Mouse (Mus musculus): ENCODE data around the gene Ccdc88a. TPM values are rescaled to one million over a fixed set of nuclear protein-coding genes. Genes with fewer than 3 reads are reported as not detected.
A peak's percentile ranks its signal among the peaks of the same experiment; 100 is the strongest.
"Not testable (repeated sequence)": the region's sequence is repeated elsewhere in the genome, so short reads cannot be mapped to it uniquely, and the experiment has no call there.

Gene Ccdc88a
- polyA plus RNA-seq, 1 experiment from 2014 or later: 64.8 TPM

DNA sequence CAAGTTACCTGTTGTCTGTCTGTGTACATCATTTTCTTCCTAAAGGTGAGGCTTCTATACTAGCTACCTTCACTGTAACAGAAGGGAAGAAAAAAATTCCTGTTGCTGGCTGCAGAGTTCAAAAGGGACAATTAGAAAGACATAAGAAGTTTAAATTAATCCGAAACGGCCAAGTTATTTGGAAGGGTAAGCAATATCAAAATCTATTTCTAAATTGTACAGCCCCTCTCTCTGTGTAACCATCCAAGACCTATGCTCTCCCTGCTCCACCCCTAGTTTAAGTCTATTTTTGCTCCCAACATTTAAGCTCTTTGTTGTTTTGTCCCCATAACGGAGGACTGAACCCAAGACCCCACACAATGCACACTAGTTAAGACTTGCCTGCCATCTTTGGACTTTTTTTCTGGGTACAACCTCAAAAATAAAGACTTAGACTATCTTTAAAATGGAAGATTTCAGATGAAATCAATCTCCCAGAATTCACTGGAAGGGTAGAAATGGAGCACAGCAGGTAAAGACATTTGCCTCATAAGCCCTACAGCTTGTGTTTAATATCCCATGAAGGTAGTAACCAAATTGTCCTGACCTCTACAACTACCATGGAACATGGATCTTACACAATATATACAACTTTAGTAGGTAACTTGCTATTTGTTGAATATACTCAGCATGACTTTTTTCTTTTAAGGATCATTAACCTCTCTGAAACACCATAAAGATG is 170.9 kb downstream of the Ccdc88a start:
- no peak overlapping the region for H3K27ac ChIP-seq
- H3K9me3 ChIP-seq: no peaks in the 10 kb centered on the region
- no peaks in the 10 kb centered on the region for H3K27me3 ChIP-seq
- H3K36me3 ChIP-seq: peaks cover 32% of the 10 kb centered on the region
- no peak for ATAC-seq (ENCODE audit: insufficient number of reproducible peaks, insufficient read depth, low FRiP score, low TSS enrichment)
- peaks cover 8% of the 10 kb centered on the region; the same call in 1 of the 2 replicates for H3K4me1 ChIP-seq
- no peak overlapping the region for H3K4me3 ChIP-seq
- H3K4me2 ChIP-seq (replicated peaks): no peak overlapping the region
- H3K9ac ChIP-seq: no peak overlapping the region
- WGBS: 85% methylated on average over 3 of the region's 3 CpGs

DNA sequence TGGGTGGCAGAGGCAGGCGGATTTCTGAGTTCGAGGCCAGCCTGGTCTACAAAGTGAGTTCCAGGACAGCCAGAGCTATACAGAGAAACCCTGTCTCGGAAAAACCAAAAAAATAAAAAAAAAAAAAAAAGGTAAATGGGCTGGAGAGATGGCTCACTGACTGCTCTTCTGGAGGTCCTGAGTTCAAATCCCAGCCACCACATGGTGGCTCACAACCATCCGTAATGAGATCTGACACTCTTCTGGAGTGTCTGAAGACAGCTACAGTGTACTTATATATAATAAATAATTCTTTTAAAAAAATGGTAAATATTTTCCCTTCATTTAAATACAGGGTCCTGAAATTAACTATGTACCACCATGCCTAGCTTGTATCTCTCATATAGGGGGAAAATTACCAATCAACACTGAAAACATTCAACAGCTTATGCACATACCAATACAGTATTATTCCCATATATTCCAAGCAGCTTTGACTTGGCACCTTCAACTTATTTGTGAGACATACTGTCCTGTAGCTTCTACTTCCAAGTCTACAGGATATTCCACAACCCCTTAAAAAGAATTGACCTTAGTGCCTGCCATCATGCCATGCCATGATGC is 171.8 kb downstream of the Ccdc88a start:
- 83% methylated on average over 4 of the region's 4 CpGs for WGBS
- peaks cover 30% of the 10 kb centered on the region for H3K36me3 ChIP-seq

DNA sequence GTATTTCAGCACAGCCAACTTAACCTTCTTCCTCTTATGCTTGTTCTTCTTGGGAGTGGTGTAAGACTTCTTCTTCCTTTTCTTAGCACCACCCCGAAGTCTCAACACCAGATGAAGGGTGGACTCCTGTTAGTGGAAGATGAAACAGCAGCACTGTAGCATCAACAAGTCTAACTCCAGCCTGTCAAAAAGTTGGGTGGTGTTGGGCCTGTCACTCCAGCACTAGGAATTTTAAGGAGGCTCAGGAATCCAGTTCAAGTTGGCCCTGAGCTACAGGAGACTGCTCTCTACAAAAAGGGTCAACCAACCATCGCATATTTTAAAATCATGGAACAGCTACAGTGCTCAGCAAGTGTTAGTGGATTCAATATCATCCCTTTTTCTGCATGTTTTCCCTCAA is 172.8 kb downstream of the Ccdc88a start:
- Histone ChIP-seq H3K4me3 (peak overlapping the region; percentile 80), H3K36me3 (peaks cover 30% of the 10 kb centered on the region), H3K9ac (peak overlapping the region; percentile 93), H3K4me2 (replicated peaks) (peak overlapping the region; percentile 60)
- H3K27ac ChIP-seq; H3K27me3 ChIP-seq; H3K4me1 ChIP-seq; H3K9me3 ChIP-seq; ATAC-seq (ENCODE audit: insufficient number of reproducible peaks, insufficient read depth, low FRiP score, low TSS enrichment): not testable (repeated sequence)
- 96% methylated on average over 2 of the region's 2 CpGs for WGBS

More for the DNA sequence above, 171.8 kb downstream of the Ccdc88a start:
- not testable (repeated sequence) for H3K4me2 ChIP-seq (replicated peaks); H3K27me3 ChIP-seq; H3K4me1 ChIP-seq; H3K4me3 ChIP-seq; H3K9me3 ChIP-seq; ATAC-seq (ENCODE audit: insufficient number of reproducible peaks, insufficient read depth, low FRiP score, low TSS enrichment); H3K9ac ChIP-seq; H3K27ac ChIP-seq

DNA sequence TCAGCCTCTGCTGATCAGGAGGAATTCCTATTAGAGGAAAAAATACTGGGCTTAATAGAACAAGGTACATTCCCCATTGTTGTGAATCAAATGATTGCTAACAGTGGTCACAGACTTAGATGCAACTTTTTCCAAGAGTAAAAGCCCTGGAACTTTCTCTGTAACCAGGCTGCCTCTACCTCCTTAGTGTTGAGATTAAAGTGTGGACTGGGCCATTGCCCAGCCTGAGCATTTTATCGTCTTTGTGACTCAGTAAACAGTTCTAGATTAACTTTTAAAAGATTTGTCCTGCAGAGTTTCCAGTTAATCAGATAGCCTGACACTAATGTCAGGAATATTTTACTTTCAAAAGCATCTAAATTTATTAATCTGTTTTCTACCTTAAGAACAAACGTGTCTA is 173.3 kb downstream of the Ccdc88a start:
- Histone ChIP-seq H3K9me3 (no peaks in the 10 kb centered on the region), H3K36me3 (peaks cover 30% of the 10 kb centered on the region), H3K4me1 (peaks cover 8% of the 10 kb centered on the region; the same call in 1 of the 2 replicates), H3K4me2 (replicated peaks) (peak overlapping the region; percentile 60), H3K27ac (peak overlapping the region; percentile 50; the same call in 1 of the 2 replicates), H3K4me3 (peak overlapping the region; percentile 80), H3K9ac (peak overlapping the region; percentile 93), H3K27me3 (no peaks in the 10 kb centered on the region)
- ATAC-seq (ENCODE audit: insufficient number of reproducible peaks, insufficient read depth, low FRiP score, low TSS enrichment): no peak
- WGBS: 21% methylated on average over 2 of the region's 2 CpGs

DNA sequence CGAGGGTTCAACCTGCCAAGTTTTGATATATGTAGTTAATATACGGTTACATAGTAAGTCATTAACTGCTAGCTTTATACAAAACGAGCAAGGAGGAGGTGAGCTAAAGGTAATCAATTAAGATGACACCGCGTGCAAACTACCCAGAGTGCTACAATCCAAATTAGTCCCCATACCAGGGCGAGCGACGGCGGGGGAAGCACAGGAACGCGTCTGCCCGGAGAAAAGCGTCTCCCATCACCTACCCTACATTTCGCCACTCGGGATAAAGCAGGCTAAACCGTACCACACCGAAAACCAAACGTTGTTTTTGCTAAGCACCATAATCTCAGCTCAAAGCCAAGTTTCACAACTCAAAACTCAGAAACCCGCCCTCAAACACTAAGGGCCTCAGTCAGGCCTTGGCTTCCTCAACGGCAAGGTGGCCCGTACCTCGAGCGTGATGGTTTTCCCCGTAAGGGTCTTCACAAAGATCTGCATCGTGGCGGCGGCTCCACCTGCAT is 173.8 kb downstream of the Ccdc88a start:
- Histone ChIP-seq H3K9me3 (no peaks in the 10 kb centered on the region), H3K27ac (peak overlapping the region; percentile 83), H3K9ac (peak overlapping the region; percentile 93), H3K4me2 (replicated peaks) (peak overlapping the region; percentile 60), H3K27me3 (no peaks in the 10 kb centered on the region), H3K4me3 (peak overlapping the region; percentile 80), H3K4me1 (peaks cover 8% of the 10 kb centered on the region; the same call in 1 of the 2 replicates), H3K36me3 (peaks cover 28% of the 10 kb centered on the region)
- no peak for ATAC-seq (ENCODE audit: insufficient number of reproducible peaks, insufficient read depth, low FRiP score, low TSS enrichment)
- 1% methylated on average over 27 of the region's 27 CpGs for WGBS

DNA sequence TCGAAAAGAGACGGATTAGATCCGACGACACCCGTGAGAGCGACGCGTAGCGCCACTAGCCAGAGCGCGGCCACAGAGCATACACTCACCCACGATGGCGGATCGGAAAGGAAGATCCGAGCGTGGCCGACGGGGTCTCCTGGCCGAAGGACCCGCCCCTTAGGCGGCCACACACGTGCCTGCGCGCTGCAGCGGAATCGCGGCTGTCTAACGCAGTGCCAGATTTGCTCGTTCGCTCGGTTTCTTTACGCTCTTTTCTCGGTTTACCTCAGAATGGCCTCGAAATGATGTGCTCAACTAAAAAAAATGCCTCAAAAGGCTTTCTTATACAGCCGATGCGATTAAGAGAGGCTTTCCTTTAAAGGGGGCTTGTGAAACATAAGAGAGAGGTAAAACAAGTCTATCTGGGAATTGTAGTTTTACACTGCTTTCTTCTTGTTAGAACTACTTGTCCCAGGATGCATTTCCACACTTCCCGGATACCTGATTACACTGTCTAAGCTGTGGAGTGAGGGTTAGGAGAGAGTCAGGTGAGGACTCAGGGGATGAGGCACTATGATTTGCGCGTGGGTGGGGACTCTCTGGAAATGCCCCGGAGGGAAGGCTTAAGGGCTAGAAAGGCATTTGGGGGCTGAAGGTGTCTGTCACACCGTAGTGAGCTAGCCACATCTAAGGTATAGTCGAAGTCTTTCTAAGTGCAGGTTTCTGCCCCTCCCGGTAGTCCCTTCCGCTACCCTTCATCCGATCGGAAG is 174.5 kb downstream of the Ccdc88a start, which contains the start of the genes Clhc1 and Rps27a:
Gene Clhc1 (plus strand): TSS at position 199 of the 752 bp plus-strand sequence.
Gene Rps27a (minus strand): TSS at position 358 of the 752 bp plus-strand sequence.
- WGBS: under 1% methylated on average over 46 of the region's 46 CpGs
- H3K9ac ChIP-seq: peak within 1 kb of the TSS; percentile 93
- peak within 1 kb of the TSS; percentile 60 for H3K4me2 ChIP-seq (replicated peaks)
- ATAC-seq (ENCODE audit: insufficient number of reproducible peaks, insufficient read depth, low FRiP score, low TSS enrichment): peak; percentile 97
- peaks cover 8% of the 10 kb centered on the region; the same call in 1 of the 2 replicates for H3K4me1 ChIP-seq
- no peaks in the 10 kb centered on the region for H3K27me3 ChIP-seq
- peak within 1 kb of the TSS; percentile 83 for H3K27ac ChIP-seq
- peaks cover 27% of the 10 kb centered on the region for H3K36me3 ChIP-seq
- peak within 1 kb of the TSS; percentile 80 for H3K4me3 ChIP-seq
- no peaks in the 10 kb centered on the region for H3K9me3 ChIP-seq

DNA sequence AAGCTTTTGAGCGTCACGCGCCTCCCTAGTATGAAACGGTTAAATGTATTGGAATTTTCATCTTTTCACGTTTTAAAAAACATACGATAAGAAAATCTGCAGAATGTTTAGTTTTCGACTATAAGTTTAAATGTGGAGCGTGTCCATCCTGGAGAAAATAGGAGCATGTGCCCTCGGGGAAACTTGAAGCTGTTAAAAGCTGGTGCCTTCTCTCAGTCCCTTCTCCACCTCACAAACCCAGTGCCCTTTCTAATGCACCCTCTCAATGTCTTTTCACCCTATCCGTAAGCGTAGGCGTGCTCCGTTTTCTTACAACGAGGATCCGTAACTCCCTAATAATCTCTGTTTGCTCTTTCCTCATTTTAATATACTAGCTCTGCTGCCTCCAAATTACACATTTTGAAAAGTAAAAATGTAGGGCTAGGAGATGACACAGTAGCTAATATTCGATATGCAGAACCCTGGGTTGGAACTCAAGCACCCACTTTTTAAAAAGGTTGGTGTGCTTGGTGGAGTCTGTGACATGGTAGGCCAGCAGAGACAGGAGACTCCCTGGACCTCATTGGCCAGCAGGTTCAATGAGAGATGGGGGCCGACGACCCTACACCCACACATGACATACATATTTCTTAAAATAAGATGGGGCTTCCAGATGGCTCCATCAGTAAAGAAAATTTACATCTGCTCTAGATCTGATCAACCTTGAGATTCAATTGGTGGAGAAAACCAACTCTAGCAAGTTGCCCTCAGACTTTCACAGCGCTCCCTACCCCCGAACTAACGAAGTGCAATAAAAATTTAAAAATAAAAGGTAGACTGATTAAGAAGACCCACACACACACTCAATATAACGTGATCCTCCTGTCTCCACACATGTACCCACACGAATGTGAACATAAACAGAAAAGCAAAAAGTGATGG is 175.3 kb downstream of the Ccdc88a start:
- peaks cover 8% of the 10 kb centered on the region; the same call in 1 of the 2 replicates for H3K4me1 ChIP-seq
- peak overlapping the region; percentile 60 for H3K4me2 ChIP-seq (replicated peaks)
- H3K4me3 ChIP-seq: peak overlapping the region; percentile 80
- H3K36me3 ChIP-seq: peaks cover 26% of the 10 kb centered on the region
- 27% methylated on average over 23 of the region's 23 CpGs for WGBS
- peak overlapping the region; percentile 93 for H3K9ac ChIP-seq
- H3K27ac ChIP-seq: no peak overlapping the region
- H3K9me3 ChIP-seq: no peaks in the 10 kb centered on the region
- H3K27me3 ChIP-seq: no peaks in the 10 kb centered on the region
- no peak for ATAC-seq (ENCODE audit: insufficient number of reproducible peaks, insufficient read depth, low FRiP score, low TSS enrichment)

DNA sequence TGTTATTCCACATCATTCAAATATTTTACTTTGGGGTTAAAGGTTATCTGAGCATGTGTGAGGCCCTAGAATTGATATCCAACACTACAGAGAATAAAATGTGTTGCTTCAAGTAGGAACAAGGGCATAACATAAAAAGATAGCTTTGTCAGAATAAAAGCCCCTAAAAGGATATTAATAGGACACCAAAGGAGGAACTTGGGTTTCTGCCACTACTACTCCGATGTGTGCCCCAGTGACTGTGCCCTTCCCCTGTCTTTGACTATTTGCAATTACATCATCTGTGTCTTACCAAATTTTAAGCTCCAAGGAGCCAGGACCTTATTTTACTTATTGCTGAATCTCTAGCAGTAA is 175.9 kb downstream of the Ccdc88a start:
- Histone ChIP-seq H3K27me3 (no peaks in the 10 kb centered on the region), H3K9me3 (no peaks in the 10 kb centered on the region), H3K4me2 (replicated peaks) (no peak overlapping the region), H3K4me1 (peaks cover 8% of the 10 kb centered on the region; the same call in 1 of the 2 replicates), H3K4me3 (no peak overlapping the region), H3K27ac (no peak overlapping the region), H3K9ac (no peak overlapping the region), H3K36me3 (peaks cover 20% of the 10 kb centered on the region)
- 94% methylated on average over 1 of the region's 1 CpGs for WGBS
- ATAC-seq (ENCODE audit: insufficient number of reproducible peaks, insufficient read depth, low FRiP score, low TSS enrichment): no peak

Other genes starting within 250 kb of the Ccdc88a start
- gene Pnpt1, start 242.9 kb upstream of the Ccdc88a start, polyA plus RNA-seq (2016; fragmentation: Nextera tagmentation; extraction: Ambion mirVana): 42.8 and 44.3 TPM in 2 replicates
- gene Ppp4r3b, start 200.8 kb upstream of the Ccdc88a start, polyA plus RNA-seq (2016; fragmentation: Nextera tagmentation; extraction: Ambion mirVana): 100 and 112 TPM in 2 replicates
- gene Cfap36, start 126.2 kb upstream of the Ccdc88a start, polyA plus RNA-seq (2016; fragmentation: Nextera tagmentation; extraction: Ambion mirVana): 62.0 and 65.2 TPM in 2 replicates
- 26.2 and 26.6 TPM in 2 replicates for gene Prorsd1, start 141.4 kb downstream of the Ccdc88a start, polyA plus RNA-seq (2016; fragmentation: Nextera tagmentation; extraction: Ambion mirVana)
- gene Mtif2, start 152.8 kb downstream of the Ccdc88a start, polyA plus RNA-seq (2016; fragmentation: Nextera tagmentation; extraction: Ambion mirVana): 50.8 and 51.6 TPM in 2 replicates
- gene Clhc1, start 174.3 kb downstream of the Ccdc88a start, polyA plus RNA-seq (2016; fragmentation: Nextera tagmentation; extraction: Ambion mirVana): 0.19 TPM in 1 of 2 replicates, not detected in the other
- 1,086 and 1,101 TPM in 2 replicates for gene Rps27a, start 174.5 kb downstream of the Ccdc88a start, polyA plus RNA-seq (2016; fragmentation: Nextera tagmentation; extraction: Ambion mirVana)

All from embryonic facial prominence, embryonic 12.5 days (tissue).